Mouse (Mus musculus) splenic B cell, adult 2 months (primary cell): ENCODE data around the gene Pcbp2.

Source experiments
- DNase-seq: peaks from one replicate; pipeline ENCODE4 v3.0.0-alpha.2; 2011; ENCODE audit warnings: low read depth, low spot score
- H3K27me3 ChIP-seq: 2 replicates; pipeline ENCODE4 v1.6.1; 2012; ENCODE audit warnings: mild to moderate bottlenecking, low read length, moderate library complexity, mixed read lengths; ENCODE audit not compliant: control insufficient read depth, poor library complexity, insufficient read depth, severe bottlenecking
- H3K36me3 ChIP-seq: 2 replicates; pipeline ENCODE4 v1.6.1; 2012; ENCODE audit warnings: mild to moderate bottlenecking, low read length, moderate library complexity, mixed read lengths; ENCODE audit not compliant: control insufficient read depth, poor library complexity, insufficient read depth, severe bottlenecking

Pcbp2 gene

DNA sequence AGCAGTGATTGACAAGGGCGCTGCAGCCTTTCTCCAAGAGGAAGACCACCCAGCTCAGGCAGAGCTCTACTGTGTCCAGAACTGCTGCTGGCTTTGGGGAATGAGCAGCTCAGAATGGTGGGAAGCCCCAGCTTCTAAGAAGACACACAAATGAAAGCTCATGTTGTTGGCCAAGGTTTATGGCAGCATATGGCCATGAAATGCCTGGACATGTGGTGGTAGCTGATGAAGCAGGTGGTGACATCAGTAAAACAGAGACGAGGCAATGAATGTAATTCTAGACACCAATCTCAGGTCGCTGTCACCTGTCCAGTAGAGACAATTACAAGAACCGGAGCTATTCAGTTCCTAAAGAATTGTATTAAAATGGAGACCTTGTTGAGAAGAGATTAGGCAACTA, 74.5 kb downstream of the Pcbp2 start:
- DNase-seq = no peak

DNA sequence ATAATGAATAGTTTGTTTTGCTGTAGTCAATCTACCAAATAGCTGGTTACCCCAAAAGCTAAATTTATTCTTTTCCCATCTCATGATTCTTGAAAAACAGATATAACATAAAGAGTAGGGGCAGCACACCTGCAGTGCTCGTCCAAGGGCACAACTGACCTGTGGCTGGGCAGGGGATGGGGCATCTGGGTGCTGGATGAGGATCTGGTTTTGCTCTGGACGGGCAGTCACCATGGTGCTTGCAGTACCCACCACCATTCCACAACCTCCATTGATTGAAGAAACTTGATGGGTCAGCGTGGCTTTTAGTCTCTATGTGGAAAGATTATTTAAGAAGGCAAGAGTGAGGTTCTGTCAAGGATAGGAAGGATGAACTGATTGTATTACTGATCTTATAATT, 75.9 kb downstream of the Pcbp2 start:
- Histone ChIP-seq H3K27me3 (no peaks in the 10 kb centered on the region), H3K36me3 (peaks cover 23% of the 10 kb centered on the region)
- no peak for DNase-seq

More for the DNA sequence above, 74.5 kb downstream of the Pcbp2 start:
- Histone ChIP-seq H3K36me3 (peaks cover 22% of the 10 kb centered on the region), H3K27me3 (no peaks in the 10 kb centered on the region)

DNA sequence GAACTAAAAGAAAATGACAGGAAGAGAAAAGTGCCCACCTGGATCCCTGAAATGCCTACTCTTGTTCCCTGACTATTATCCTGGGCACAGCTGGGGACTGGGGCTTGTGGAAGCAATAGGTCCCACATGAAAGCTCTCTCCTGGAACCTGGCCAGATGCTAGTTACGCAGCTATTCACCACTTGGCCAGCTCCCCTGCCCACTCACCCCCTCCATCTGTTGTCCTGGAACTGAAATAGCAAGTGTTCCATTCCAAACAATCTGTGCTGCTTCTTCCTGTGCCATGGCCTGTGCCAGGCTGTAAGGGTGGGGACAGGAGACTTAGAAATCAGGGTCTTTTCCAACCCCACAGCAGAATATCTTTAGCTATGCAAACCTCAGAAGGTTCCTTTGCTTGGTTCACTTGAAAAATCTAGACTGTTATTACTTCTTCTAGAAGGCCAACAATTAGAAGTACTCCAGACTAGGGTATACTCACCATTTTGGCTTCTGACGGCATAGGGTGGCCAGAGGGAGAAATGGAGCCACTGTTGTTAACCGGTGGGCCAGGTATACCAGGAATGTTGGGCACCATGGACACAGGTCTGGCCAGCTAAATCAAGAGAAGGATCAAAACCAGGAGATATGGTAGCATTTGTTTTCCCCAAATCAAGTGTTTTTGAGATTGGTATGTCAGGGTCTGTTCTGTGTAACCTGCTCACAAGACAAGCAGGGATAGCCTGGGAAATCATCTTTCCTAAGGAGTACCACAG, 76.5 kb downstream of the Pcbp2 start:
- DNase-seq = no peak
- Histone ChIP-seq H3K27me3 (no peaks in the 10 kb centered on the region), H3K36me3 (peaks cover 24% of the 10 kb centered on the region)

DNA sequence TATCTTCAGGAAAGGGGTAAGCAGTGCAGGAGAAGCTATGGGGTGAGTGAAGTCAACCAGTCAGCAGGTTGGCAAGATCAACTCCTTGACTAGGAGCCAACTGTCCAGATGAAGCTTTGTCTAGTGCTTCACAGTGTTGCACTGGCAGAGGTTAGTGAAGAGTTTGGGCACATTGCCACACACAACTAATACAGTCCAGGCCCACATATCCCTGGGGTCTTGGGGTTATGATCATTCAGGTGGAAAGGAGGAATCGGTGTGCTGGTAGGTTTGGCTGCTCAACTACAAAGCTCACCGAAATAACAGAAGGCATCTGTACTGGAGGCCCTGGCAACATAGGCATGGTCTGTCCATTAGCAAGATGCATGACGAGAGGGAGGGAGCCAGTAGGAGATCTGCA, 77.1 kb downstream of the Pcbp2 start:
- Histone ChIP-seq H3K27me3 (no peaks in the 10 kb centered on the region), H3K36me3 (peaks cover 26% of the 10 kb centered on the region)
- no peak for DNase-seq
